ENCODE assay signal across 17 mouse cellular contexts in the genomic region with DNA sequence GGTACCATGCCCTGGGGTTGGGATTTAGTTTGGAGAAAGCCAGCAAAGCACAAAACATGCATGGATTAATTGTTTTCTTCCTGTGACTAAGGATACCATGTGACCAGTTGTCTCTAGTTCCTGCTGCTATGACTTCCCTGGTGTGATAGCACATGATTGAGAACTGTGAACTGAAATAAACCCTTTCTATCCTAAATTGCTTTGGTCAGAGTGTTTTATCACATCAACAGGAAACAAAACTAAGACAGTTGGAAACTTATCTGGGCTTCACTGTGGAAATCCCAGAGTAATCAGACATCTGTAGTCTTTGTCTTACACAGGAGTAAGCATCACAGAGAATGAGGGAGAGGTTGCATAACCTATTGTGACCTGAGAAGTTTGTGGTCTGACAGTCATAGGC.
"Had no signal": no experiment of that assay in that cellular context is flagged by ENCODE, and none has a peak within 500 bp of the region (broad histone marks: within the 10 kb centered on the region; RNA-seq: fewer than 3 reads in every experiment).

No protein-coding gene starts in this region.

- H3K36me3 ChIP-seq: midbrain, embryonic 10.5 days; midbrain, embryonic 12.5 days; midbrain, embryonic 15.5 days; neural tube, embryonic 12.5 days; stomach, embryonic 15.5 days had no signal

- H3K4me3 ChIP-seq: midbrain, embryonic 10.5 days; midbrain, embryonic 12.5 days; midbrain, embryonic 15.5 days; neural tube, embryonic 12.5 days; stomach, embryonic 15.5 days had no signal

- H3K9ac ChIP-seq: liver, embryonic 14.5 days; lung, embryonic 14.5 days; midbrain, embryonic 12.5 days; midbrain, embryonic 15.5 days; neural tube, embryonic 12.5 days; stomach, embryonic 15.5 days had no signal

- DNase-seq: lung, adult 18-20 months; lung, embryonic 14.5 days; lung, postnatal 10 days; lung, postnatal 4 days; right cerebral cortex, postnatal 14 days; right cerebral cortex, postnatal 4 days; spleen, adult 18-20 months; thymus, adult 2 months; thymus, postnatal 25 days; thymus, postnatal 4 days had no signal

- ATAC-seq: midbrain, embryonic 15.5 days had no signal

- H3K27ac ChIP-seq: liver, embryonic 14.5 days; midbrain, embryonic 10.5 days; midbrain, embryonic 12.5 days; midbrain, embryonic 15.5 days; neural tube, embryonic 12.5 days; stomach, embryonic 15.5 days; stomach, postnatal 0 days had no signal

- H3K4me2 ChIP-seq: lung, embryonic 14.5 days; midbrain, embryonic 12.5 days; midbrain, embryonic 15.5 days; neural tube, embryonic 12.5 days; stomach, embryonic 15.5 days had no signal

- H3K4me1 ChIP-seq: midbrain, embryonic 10.5 days; midbrain, embryonic 12.5 days; midbrain, embryonic 15.5 days; neural tube, embryonic 12.5 days; stomach, embryonic 15.5 days had no signal

- H3K9me3 ChIP-seq: midbrain, embryonic 10.5 days; midbrain, embryonic 12.5 days; midbrain, embryonic 15.5 days; neural tube, embryonic 12.5 days; stomach, embryonic 15.5 days had no signal

- H3K27me3 ChIP-seq: midbrain, embryonic 12.5 days; midbrain, embryonic 15.5 days; neural tube, embryonic 12.5 days; stomach, embryonic 15.5 days had no signal
